Mouse (Mus musculus): ENCODE results near the gene Bicd2.

The Bicd2 gene

GRCm38 (mm10) chr13:49326246-49327206 lies 14.9 kb upstream of the Bicd2 start:
- DNase-seq = peak in 1 of 2 experiments; percentile 50

- no peak for DNase-seq
Observed at GRCm38 (mm10) chr13:49328101-49328500, 13.3 kb upstream of the Bicd2 start.

GRCm38 (mm10) chr13:49333250-49333649 lies 8.1 kb upstream of the Bicd2 start:
- DNase-seq = no peak

- DNase-seq = no peak
Observed at GRCm38 (mm10) chr13:49335077-49335982, 6.1 kb upstream of the Bicd2 start.

GRCm38 (mm10) chr13:49338893-49339546 lies 2.4 kb upstream of the Bicd2 start:
- DNase-seq = peak; percentile 67 to 77

- DNase-seq = peak in 1 of 2 experiments; percentile 31
Observed at GRCm38 (mm10) chr13:49341831-49342722, 692 bp downstream of the Bicd2 start.

- DNase-seq = no peak
Observed at GRCm38 (mm10) chr13:49342723-49343100, 1.3 kb downstream of the Bicd2 start.

GRCm38 (mm10) chr13:49344567-49344966 lies 3.2 kb downstream of the Bicd2 start:
- no peak for DNase-seq

- peak; percentile 82 to 84 for DNase-seq
Observed at GRCm38 (mm10) chr13:49345476-49345875, 4.1 kb downstream of the Bicd2 start.

- DNase-seq = no peak
Observed at GRCm38 (mm10) chr13:49348522-49348921, 7.1 kb downstream of the Bicd2 start.

- DNase-seq = no peak
Observed at GRCm38 (mm10) chr13:49349335-49349734, 8.0 kb downstream of the Bicd2 start.

- DNase-seq = no peak
Observed at GRCm38 (mm10) chr13:49349836-49350505, 8.6 kb downstream of the Bicd2 start.

GRCm38 (mm10) chr13:49352581-49353159 lies 11.3 kb downstream of the Bicd2 start:
- no peak for DNase-seq

- no peak for DNase-seq
Observed at GRCm38 (mm10) chr13:49353422-49353821, 12.0 kb downstream of the Bicd2 start.

GRCm38 (mm10) chr13:49353991-49354507 lies 12.7 kb downstream of the Bicd2 start:
- no peak for DNase-seq

- no peak for DNase-seq
Observed at GRCm38 (mm10) chr13:49355461-49356061, 14.2 kb downstream of the Bicd2 start.

- DNase-seq = no peak
Observed at GRCm38 (mm10) chr13:49356090-49356489, 14.7 kb downstream of the Bicd2 start.

GRCm38 (mm10) chr13:49357367-49358026 lies 16.1 kb downstream of the Bicd2 start:
- DNase-seq = no peak

GRCm38 (mm10) chr13:49358184-49358583 lies 16.8 kb downstream of the Bicd2 start:
- no peak for DNase-seq
